Mouse (Mus musculus): ENCODE measurements around the gene Vps13c. TPM values are rescaled to one million over a fixed set of nuclear protein-coding genes. Genes with fewer than 3 reads are reported as not detected.

The Vps13c gene
- polyA plus RNA-seq, 1 experiment from 2014 or later: 5.2 TPM

GRCm38 (mm10) chr9:67973451-67973850, 133.3 kb downstream of the Vps13c start:
- DNase-seq (ENCODE audit: low spot score) (peak; percentile 52), ATAC-seq (ENCODE audit: low read depth) (no peak)
- 41% methylated on average over 6 of the region's 6 CpGs for WGBS

GRCm38 (mm10) chr9:67975491-67975890, 135.3 kb downstream of the Vps13c start:
- Histone ChIP-seq H3K4me1 (ENCODE audit: control insufficient read depth, insufficient read depth, low read length) (no peaks in the 10 kb centered on the region), H3K4me3 (ENCODE audit: low read depth, low read length) (no peak overlapping the region), H3K4me2 (ENCODE audit: low read depth, low read length) (no peak overlapping the region), H3K9ac (ENCODE audit: low read depth, low read length) (no peak overlapping the region), H3K9me3 (ENCODE audit: control insufficient read depth, low read length) (no peaks in the 10 kb centered on the region), H3K27ac (replicated peaks; ENCODE audit: low read depth, low read length) (no peak overlapping the region), H3K36me3 (ENCODE audit: control insufficient read depth, insufficient read depth, low read length) (peaks cover 14% of the 10 kb centered on the region), H3K27me3 (replicated peaks; ENCODE audit: control insufficient read depth, insufficient read depth, low read length) (no peaks in the 10 kb centered on the region)
- WGBS: 87% methylated on average over 9 of the region's 9 CpGs
- no peak for ATAC-seq (ENCODE audit: low read depth)
- peak; percentile 55 for DNase-seq (ENCODE audit: low spot score)

More at GRCm38 (mm10) chr9:67973451-67973850, 133.3 kb downstream of the Vps13c start:
- Histone ChIP-seq H3K4me1 (ENCODE audit: control insufficient read depth, insufficient read depth, low read length) (no peaks in the 10 kb centered on the region), H3K9me3 (ENCODE audit: control insufficient read depth, low read length) (no peaks in the 10 kb centered on the region), H3K4me3 (ENCODE audit: low read depth, low read length) (no peak overlapping the region), H3K36me3 (ENCODE audit: control insufficient read depth, insufficient read depth, low read length) (peaks cover 20% of the 10 kb centered on the region), H3K27ac (replicated peaks; ENCODE audit: low read depth, low read length) (no peak overlapping the region), H3K27me3 (replicated peaks; ENCODE audit: control insufficient read depth, insufficient read depth, low read length) (no peaks in the 10 kb centered on the region), H3K9ac (ENCODE audit: low read depth, low read length) (no peak overlapping the region), H3K4me2 (ENCODE audit: low read depth, low read length) (no peak overlapping the region)

- H3K27ac ChIP-seq (replicated peaks; ENCODE audit: low read depth, low read length): no peak overlapping the region
- ATAC-seq (ENCODE audit: low read depth): no peak
- H3K36me3 ChIP-seq (ENCODE audit: control insufficient read depth, insufficient read depth, low read length): no peaks in the 10 kb centered on the region
- no peaks in the 10 kb centered on the region for H3K4me1 ChIP-seq (ENCODE audit: control insufficient read depth, insufficient read depth, low read length)
- DNase-seq (ENCODE audit: low spot score): no peak
- no peak overlapping the region for H3K4me2 ChIP-seq (ENCODE audit: low read depth, low read length)
- no peak overlapping the region for H3K4me3 ChIP-seq (ENCODE audit: low read depth, low read length)
- no peaks in the 10 kb centered on the region for H3K9me3 ChIP-seq (ENCODE audit: control insufficient read depth, low read length)
- H3K27me3 ChIP-seq (replicated peaks; ENCODE audit: control insufficient read depth, insufficient read depth, low read length): no peaks in the 10 kb centered on the region
- WGBS: 91% methylated on average over 7 of the region's 7 CpGs
- H3K9ac ChIP-seq (ENCODE audit: low read depth, low read length): no peak overlapping the region
Observed at GRCm38 (mm10) chr9:68006566-68006965, 166.4 kb downstream of the Vps13c start.

GRCm38 (mm10) chr9:68014991-68015396, 174.8 kb downstream of the Vps13c start:
- Histone ChIP-seq H3K4me3 (ENCODE audit: low read depth, low read length) (no peak overlapping the region), H3K4me2 (ENCODE audit: low read depth, low read length) (peak overlapping the region; percentile 45)
- 5% methylated on average over 11 of the region's 11 CpGs for WGBS

GRCm38 (mm10) chr9:68016255-68016954, 176.2 kb downstream of the Vps13c start:
- DNase-seq (ENCODE audit: low spot score) (peak; percentile 79), ATAC-seq (ENCODE audit: low read depth) (peak; percentile 84; the same call in 1 of the 2 replicates)
- H3K36me3 ChIP-seq (ENCODE audit: control insufficient read depth, insufficient read depth, low read length): no peaks in the 10 kb centered on the region
- H3K4me1 ChIP-seq (ENCODE audit: control insufficient read depth, insufficient read depth, low read length): no peaks in the 10 kb centered on the region; the same call in 1 of the 2 replicates
- H3K9me3 ChIP-seq (ENCODE audit: control insufficient read depth, low read length): no peaks in the 10 kb centered on the region
- H3K4me2 ChIP-seq (ENCODE audit: low read depth, low read length): no peak overlapping the region
- no peak overlapping the region for H3K27ac ChIP-seq (replicated peaks; ENCODE audit: low read depth, low read length)
- no peak overlapping the region for H3K4me3 ChIP-seq (ENCODE audit: low read depth, low read length)
- 0 out of 2 replicates have a peak, but pooled peaks cover 8% of the 10 kb centered on the region for H3K27me3 ChIP-seq (replicated peaks; ENCODE audit: control insufficient read depth, insufficient read depth, low read length)
- WGBS: 53% methylated on average over 5 of the region's 5 CpGs
- no peak overlapping the region for H3K9ac ChIP-seq (ENCODE audit: low read depth, low read length)

More at GRCm38 (mm10) chr9:68014991-68015396, 174.8 kb downstream of the Vps13c start:
- H3K36me3 ChIP-seq (ENCODE audit: control insufficient read depth, insufficient read depth, low read length): no peaks in the 10 kb centered on the region
- H3K9ac ChIP-seq (ENCODE audit: low read depth, low read length): 0 out of 2 replicates have a peak overlapping the region, but pooled peaks have one; percentile 34
- no peaks in the 10 kb centered on the region; the same call in 1 of the 2 replicates for H3K4me1 ChIP-seq (ENCODE audit: control insufficient read depth, insufficient read depth, low read length)
- DNase-seq (ENCODE audit: low spot score) (peak; percentile 74), ATAC-seq (ENCODE audit: low read depth) (peak; percentile 66)
- H3K9me3 ChIP-seq (ENCODE audit: control insufficient read depth, low read length): no peaks in the 10 kb centered on the region
- H3K27me3 ChIP-seq (replicated peaks; ENCODE audit: control insufficient read depth, insufficient read depth, low read length): 0 out of 2 replicates have a peak, but pooled peaks cover 8% of the 10 kb centered on the region
- H3K27ac ChIP-seq (replicated peaks; ENCODE audit: low read depth, low read length): no peak overlapping the region

DNA sequence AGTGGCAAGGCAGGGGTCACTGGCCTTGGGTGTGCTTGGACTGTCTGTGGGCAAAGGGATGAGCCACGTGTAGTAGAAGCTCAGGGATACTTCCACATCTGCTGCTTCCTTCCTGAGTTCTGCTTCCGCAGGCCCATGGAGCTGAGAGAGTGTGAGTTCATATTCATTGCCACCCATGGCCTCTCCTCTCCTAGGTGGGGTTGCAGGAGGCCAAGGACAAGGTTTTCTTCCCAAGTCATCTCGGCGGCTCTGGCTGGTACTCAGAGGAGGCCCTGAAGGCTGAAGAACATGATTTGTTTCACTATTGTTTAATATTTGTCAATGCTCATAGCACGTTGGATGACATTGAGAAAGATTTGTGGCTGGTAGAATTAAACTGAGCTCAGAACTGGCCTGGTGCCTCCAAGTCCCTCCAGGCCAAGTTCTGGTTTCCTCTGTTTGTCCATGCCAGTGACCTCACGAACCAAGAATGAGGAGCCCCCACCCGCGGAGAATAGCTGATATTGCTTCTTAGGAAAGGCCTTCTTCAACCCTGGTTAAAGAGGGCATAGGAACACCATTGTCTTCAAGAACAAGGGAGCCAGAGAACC, 180.7 kb downstream of the Vps13c start:
- H3K4me2 ChIP-seq (ENCODE audit: low read depth, low read length): no peak overlapping the region
- H3K4me3 ChIP-seq (ENCODE audit: low read depth, low read length): no peak overlapping the region
- H3K36me3 ChIP-seq (ENCODE audit: control insufficient read depth, insufficient read depth, low read length): no peaks in the 10 kb centered on the region
- ATAC-seq (ENCODE audit: low read depth) (no peak), DNase-seq (ENCODE audit: low spot score) (no peak)
- 81% methylated on average over 8 of the region's 8 CpGs for WGBS
- no peaks in the 10 kb centered on the region for H3K4me1 ChIP-seq (ENCODE audit: control insufficient read depth, insufficient read depth, low read length)
- H3K27me3 ChIP-seq (replicated peaks; ENCODE audit: control insufficient read depth, insufficient read depth, low read length): 0 out of 2 replicates have a peak, but pooled peaks cover 4% of the 10 kb centered on the region
- no peaks in the 10 kb centered on the region for H3K9me3 ChIP-seq (ENCODE audit: control insufficient read depth, low read length)
- H3K27ac ChIP-seq (replicated peaks; ENCODE audit: low read depth, low read length): no peak overlapping the region
- H3K9ac ChIP-seq (ENCODE audit: low read depth, low read length): no peak overlapping the region

GRCm38 (mm10) chr9:68022311-68023043, 182.3 kb downstream of the Vps13c start:
- H3K4me2 ChIP-seq (ENCODE audit: low read depth, low read length): no peak overlapping the region
- 0 out of 2 replicates have a peak, but pooled peaks cover 3% of the 10 kb centered on the region for H3K27me3 ChIP-seq (replicated peaks; ENCODE audit: control insufficient read depth, insufficient read depth, low read length)
- H3K9me3 ChIP-seq (ENCODE audit: control insufficient read depth, low read length): no peaks in the 10 kb centered on the region
- no peaks in the 10 kb centered on the region for H3K4me1 ChIP-seq (ENCODE audit: control insufficient read depth, insufficient read depth, low read length)
- no peaks in the 10 kb centered on the region for H3K36me3 ChIP-seq (ENCODE audit: control insufficient read depth, insufficient read depth, low read length)
- no peak for ATAC-seq (ENCODE audit: low read depth)
- H3K4me3 ChIP-seq (ENCODE audit: low read depth, low read length): no peak overlapping the region
- no peak overlapping the region for H3K27ac ChIP-seq (replicated peaks; ENCODE audit: low read depth, low read length)
- DNase-seq (ENCODE audit: low spot score): peak; percentile 19
- H3K9ac ChIP-seq (ENCODE audit: low read depth, low read length): no peak overlapping the region
- 74% methylated on average over 9 of the region's 9 CpGs for WGBS

DNA sequence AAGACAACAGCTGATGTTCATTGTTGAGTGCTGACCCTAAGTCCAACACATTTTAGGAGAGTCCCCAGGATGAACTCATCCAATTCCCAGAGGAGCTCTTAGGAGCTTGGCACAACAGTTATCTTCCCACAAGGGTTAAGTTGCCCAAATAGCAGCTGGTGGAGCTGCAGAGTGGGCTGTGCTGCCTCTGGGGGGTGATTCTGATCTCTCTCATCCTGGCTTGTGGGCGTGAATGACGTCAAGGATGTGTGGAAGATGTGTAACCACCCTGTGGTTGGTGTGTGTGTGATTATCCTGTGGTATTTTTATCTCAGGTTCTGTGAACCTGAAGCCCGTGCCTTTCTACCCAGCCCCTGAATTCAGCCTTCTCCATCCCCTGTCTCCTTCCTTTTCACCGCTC, 188.4 kb downstream of the Vps13c start:
- H3K4me2 ChIP-seq (ENCODE audit: low read depth, low read length): no peak overlapping the region
- no peak overlapping the region for H3K27ac ChIP-seq (replicated peaks; ENCODE audit: low read depth, low read length)
- no peaks in the 10 kb centered on the region for H3K27me3 ChIP-seq (replicated peaks; ENCODE audit: control insufficient read depth, insufficient read depth, low read length)
- ATAC-seq (ENCODE audit: low read depth): no peak
- 72% methylated on average over 4 of the region's 4 CpGs for WGBS
- H3K4me1 ChIP-seq (ENCODE audit: control insufficient read depth, insufficient read depth, low read length): no peaks in the 10 kb centered on the region
- H3K9me3 ChIP-seq (ENCODE audit: control insufficient read depth, low read length): no peaks in the 10 kb centered on the region
- H3K36me3 ChIP-seq (ENCODE audit: control insufficient read depth, insufficient read depth, low read length): no peaks in the 10 kb centered on the region
- no peak overlapping the region for H3K4me3 ChIP-seq (ENCODE audit: low read depth, low read length)
- no peak overlapping the region for H3K9ac ChIP-seq (ENCODE audit: low read depth, low read length)
- no peak for DNase-seq (ENCODE audit: low spot score)
